Mouse (Mus musculus) CD4-positive, CD25-positive, alpha-beta regulatory T cell, adult 4 months (primary cell): ENCODE measurements around the gene Tcp10c. TPM values are rescaled to one million over a fixed set of nuclear protein-coding genes. Genes with fewer than 3 reads are reported as not detected.
"Not testable (repeated sequence)": the region's sequence is repeated elsewhere in the genome, so short reads cannot be mapped to it uniquely, and the experiment has no call there.

ENCODE experiments used
- ATAC-seq: one replicate; pipeline ENCODE4 v1.8.0; 2017
- polyA plus RNA-seq, 2 experiments: library from polyadenylated mRNA; unstranded; fragments of 100-300 nt; shearing (Covaris generic); gene quantifications; one replicate each; pipeline ENCODE4 v1.2.1; 2017

Tcp10c gene
- not detected for polyA plus RNA-seq

DNA sequence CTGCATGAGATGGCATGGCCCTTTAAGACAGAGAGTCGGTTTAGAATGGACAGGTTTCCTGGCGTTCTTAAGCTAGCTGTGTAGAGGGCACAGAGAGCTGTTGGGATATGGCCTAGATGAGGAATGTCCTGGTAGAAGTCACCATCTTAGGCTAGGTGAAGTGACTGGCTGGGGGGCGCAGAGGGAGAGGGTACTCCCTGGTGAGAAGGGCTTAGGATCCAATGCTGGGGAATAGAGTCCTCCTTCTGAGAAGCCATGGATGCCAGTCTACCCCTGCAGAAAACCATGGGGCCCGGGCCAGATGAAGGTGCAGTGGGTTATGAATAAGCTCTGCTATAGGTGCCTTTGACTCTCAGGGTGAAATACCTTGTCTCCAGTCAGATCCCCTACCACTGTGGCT, at the start of gene Tcp10c:
Gene Tcp10c (plus strand): TSS at position 52 of the 400 bp plus-strand sequence.
- ATAC-seq = not testable (repeated sequence)

DNA sequence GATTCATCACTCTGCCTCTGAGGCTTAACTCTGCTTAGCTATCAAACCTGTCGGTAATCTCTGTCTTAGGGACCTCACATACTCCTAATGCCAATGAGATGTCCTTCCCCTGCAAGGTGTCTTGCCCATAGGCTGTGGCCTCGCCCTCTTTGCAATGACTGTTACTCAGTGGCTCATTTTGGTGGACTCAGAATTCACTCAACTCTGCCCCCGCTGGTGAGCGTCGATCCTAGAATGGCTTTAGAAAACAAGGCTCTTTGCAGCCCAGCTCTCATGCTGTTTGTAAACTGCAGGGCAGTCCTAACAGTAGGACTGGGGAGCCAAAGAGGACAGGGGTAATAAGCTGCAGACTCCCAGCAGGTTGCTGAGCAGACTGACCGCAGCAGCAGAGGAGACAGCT, 46.5 kb upstream of the Tcp10c start:
- ATAC-seq = not testable (repeated sequence)

DNA sequence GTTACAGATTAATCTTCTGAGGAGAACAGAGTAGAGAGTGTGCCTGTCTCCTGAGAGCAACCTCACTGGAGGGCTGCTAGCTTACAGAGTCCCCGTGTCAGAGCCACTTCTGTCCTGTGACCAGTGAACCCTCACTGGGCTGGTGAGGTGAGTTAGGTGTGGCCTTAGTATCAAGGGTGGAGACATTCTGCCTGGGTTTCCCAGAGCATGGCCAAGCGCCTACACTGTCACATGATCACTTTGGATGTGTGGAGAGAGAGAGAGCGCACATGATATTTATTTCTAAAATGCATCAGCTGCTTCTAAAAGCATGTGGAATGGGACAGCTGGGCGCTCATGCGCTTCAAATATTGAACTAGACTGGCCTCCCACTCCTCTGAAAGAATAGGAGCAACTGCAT, 46.0 kb upstream of the Tcp10c start:
- not testable (repeated sequence) for ATAC-seq

DNA sequence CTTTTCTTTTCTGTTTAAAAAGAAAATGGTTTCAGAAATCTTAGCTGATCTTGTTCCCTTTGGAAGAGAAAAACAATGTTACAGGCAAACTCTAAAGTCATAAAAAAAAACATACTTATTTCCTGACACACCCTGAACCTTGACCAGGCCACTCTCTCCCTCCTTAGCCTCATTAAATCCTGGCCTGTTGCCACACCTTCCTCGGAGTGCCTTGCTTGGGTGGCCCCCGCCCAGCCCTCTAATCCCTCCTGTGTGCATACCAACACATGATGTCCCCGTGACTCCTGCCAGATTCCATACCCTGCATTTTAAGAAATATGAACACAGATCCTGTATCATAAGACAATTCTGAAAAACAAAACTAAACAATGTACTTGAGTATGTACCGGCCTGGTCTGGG, 45.6 kb upstream of the Tcp10c start:
- ATAC-seq = not testable (repeated sequence)

DNA sequence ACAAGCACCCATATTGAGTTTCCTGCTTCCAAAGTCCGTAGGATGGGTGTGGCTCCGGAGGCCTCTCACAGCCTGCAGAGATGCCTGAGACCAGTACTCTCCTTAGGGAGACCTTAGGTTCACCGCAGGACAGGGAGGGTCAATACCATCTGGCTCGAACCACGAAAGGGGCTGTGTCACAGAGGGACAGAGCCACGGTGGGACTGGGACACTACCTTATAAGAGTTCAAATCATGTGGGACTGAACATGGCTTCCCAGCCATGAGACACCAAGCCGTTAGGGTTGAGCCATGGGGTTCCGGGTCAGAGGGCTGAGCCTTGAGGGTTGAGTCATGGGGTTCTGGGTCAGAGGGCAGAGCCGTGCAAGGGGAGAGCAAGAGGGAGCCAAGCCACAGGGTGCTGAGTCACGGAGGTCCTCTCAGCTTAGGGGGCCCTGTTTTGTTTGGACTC, 45.2 kb upstream of the Tcp10c start:
- ATAC-seq = not testable (repeated sequence)

DNA sequence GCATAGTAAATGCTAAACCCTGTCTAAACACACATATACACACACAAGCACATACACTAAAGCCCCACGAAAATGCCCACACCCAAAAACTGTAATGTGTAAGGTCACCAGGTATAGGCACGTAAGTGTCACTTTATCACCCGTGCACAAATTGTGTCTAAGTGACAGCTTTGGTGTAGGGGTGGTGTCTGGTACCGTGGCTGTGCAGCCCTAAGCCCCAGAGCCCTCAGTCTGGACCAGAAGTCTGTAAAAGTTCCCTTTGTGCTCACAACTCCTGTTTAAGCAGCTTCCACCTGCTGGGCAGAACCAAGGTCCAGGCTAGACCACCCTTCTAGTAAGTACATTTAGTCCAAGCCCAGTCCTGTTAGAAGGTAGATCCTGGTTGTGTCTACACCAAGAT, 24.4 kb upstream of the Tcp10c start:
- not testable (repeated sequence) for ATAC-seq

DNA sequence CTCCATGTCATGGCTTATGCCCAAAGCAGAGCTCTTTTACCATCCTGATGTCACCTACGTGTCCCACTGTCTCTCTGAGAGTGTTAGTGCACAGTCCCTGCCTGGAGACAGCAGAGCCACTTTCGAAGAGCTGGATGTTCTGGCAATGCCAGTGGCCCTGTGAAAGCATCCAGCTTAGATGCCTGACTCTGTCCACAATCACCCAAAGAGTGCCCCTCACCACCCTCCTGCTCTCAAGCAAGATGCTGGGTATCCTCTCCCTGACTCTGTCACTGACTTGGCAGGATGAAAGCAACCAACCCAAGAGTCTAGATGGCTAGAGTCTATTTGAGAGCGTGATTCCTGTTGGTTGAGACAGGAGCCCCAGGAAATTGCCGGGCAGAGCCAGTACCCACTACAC, 23.2 kb upstream of the Tcp10c start:
- ATAC-seq = not testable (repeated sequence)

DNA sequence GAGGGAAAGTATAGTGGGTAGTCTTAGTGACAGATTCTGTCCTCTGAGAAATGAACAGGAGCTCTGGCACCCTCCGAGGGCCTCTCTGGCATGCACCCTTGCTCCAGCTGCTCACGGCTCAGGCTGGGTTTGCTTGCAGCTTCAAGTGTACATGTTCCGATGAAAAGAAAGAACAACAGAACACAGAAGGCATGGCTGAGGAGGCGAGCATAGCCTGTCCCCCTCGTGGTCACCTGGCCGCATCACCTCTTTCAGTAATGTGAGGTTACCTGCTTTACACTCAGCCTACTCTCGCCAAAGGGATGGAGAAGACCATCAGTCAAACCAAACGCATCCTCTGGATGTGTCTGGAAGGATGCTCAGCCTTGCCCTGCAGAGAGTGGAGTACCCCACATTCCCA, 21.9 kb upstream of the Tcp10c start:
- ATAC-seq = not testable (repeated sequence)

DNA sequence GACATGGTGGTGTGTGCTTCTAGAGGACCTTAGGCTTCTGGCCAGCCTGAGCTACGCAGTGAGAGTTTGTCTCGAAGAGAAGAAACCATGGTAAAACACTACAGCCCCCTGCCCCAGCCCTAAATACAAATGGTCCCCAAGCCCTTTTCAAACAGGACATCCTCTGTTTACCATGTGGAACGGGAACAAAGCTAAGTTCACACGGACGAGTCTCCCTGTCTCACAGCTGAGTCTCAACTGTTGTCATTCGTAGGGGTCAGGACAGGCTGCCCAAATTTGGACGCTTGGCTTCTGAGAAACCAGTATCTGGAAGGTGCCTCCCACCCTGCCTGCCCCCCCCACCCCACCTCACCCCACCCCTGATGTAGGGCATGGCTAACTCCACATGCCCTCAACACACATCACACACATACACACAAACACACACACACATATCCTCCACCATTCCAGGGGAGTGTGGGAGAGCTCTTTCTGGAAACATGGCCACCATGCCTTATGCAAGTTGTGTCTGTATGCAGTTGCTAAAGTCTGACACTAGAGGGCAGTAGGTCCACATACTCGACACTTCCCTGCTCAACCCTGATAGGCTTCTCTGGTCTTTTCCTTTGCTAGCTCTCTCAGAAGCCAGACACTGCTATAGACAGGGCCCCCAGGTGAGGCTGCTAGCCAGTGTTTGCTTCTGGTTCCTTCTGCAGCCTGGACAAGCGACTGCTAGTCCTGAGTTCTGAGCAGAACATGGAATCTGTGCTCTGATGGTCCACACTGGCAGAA, 17.2 kb upstream of the Tcp10c start:
- not testable (repeated sequence) for ATAC-seq

DNA sequence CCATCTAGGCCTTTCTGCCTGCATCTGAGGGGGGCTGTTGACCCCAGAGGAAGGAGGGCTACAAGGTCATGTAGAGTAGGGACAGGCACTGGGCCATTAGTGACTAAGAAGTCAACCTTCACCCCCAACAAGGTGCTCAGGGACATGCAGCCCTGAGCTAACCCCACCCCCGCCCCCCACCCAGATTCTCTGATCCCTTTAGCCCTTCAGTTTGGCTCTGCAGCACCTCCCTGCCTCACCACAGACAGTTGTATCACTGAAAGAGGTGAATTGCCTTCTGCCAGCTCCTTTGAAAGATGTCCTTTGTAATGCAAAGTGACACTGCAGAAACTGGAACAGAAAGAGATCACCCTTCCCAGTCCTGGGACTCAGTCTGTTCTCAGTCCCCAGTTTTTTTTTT, 16.4 kb upstream of the Tcp10c start:
- not testable (repeated sequence) for ATAC-seq

DNA sequence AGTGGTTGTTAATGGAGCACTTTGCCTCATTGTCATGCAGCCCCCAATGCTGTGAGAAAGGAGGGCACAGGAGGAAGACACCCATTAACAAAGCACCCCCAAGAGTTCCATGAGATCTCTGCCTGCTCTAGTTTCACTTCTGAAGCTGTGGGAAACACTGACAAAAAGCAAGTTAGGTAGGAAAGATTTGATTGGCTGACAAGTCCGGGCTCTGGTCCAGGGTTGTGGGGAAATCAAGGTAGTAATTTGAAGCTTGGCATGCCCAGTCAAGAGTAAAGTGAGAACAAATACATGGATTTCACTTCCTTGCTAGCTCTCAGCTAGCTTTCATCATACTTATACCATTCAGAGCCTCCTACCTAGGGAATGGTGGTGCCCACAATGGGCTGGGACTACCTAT, 14.3 kb upstream of the Tcp10c start:
- ATAC-seq = not testable (repeated sequence)

DNA sequence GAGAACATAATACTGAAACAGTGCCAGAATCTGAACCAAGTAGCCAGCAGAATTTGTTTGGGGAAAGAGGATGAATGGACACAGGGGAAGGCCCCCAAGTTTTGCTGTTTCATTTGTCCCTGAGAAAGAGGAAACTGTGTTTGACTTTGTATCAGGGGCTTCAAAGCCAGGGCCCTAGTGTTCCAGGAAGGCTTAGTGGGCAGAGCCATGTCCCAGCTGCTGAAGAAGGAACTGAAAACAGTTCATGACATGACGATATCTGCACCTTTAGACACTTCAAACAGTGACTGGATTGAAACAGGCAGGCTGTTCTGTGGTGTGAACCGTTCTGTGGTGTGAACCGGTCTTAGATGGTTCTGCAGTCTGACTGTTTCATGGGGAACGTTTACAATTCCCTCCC, 8.4 kb upstream of the Tcp10c start:
- not testable (repeated sequence) for ATAC-seq

DNA sequence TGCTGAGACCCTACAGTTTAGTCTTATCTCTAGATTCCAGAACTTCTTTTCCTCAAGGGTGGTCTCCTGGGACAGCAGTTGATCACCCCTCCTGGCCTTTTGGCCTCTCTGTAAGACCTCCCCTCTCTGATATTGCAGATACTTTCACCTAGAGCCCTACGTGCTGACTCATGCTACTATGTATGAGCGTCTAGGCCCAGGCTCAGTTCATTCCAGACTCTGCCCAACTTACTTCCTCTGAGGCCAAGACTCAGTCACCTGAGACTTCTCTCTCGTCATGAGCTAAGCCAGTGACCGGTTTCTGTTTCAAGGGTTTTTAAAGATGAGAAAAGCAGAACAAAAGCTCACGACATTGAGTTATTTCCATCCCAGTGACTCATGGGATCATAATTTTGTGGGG, 4.8 kb upstream of the Tcp10c start:
- ATAC-seq = not testable (repeated sequence)

DNA sequence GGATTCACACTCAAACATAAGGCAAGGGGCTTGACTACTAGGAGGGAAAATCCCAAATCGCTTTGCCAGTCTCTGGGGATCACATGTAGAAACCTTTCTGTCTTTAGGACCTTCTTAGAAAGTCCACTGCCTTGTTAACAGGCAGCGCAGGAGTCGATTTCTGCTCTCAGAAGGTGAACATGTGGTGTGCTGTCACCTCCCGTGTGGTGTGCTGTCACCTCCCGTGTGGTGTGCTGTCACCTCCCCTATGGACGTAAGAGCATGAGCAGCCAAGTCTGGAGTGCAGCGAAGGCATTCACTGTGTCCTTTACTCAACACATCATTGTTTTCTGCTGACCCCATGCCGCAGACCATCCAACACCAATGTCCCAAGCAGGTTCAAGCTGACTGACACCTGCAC, 1.1 kb upstream of the Tcp10c start:
- ATAC-seq = not testable (repeated sequence)

DNA sequence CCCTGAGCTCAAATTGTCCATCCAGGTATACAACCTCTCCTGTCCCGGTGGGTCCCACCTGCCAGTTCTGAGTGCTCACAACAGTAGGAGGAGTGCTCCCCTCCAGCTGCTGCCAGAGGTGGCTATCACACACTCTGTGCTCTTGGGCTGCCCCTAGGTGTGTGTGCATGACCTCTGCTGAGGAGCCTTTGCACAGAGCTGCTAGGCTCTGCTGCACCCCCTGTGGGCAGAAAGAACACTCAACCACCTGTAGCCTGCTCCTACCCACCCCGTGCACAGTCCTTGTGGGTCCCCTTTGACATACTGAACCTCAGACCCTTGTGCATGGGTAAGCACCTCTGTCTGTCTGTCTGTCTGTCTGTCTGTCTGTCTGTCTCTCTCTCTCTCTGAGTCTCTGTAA, 8.1 kb downstream of the Tcp10c start:
- not testable (repeated sequence) for ATAC-seq

DNA sequence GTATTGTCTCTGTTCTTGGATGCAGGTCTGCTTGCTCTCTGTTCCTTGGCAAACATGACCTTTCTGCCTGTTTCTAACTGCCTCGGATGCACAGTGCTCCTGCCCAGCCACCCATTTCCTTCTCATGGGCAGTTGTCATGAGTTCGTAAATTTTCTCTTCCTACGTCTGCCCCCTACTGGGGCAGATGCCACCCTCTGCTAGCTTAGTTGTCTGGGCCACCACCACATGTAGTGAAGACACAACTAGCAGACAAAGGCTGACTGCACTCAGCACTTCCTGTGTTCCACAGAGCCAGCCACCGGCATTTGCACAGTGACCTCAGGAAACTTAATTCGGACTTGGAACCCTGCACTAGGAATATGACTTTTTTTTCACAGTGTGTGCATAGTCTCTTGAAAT, 9.4 kb downstream of the Tcp10c start:
- not testable (repeated sequence) for ATAC-seq

DNA sequence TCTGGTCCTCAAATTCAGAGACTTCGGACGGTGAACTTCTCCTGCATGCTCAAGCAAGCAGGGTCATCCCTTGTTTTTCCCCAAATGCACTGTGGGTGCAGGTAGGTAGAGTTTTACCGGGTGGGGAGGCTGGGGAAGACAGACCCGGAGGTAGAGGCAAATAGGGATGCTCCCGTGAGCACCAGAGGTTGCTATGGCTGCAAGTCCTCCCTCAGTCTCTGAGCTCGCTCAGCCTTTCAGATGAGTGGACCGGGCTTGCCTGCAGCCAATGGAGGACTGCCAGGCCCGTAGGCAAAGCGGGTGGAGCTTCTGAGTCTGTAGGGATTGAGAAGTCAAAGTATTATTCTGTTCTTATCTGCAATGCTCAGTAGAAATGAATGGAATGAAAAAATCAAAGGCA, 9.8 kb downstream of the Tcp10c start:
- ATAC-seq = not testable (repeated sequence)

DNA sequence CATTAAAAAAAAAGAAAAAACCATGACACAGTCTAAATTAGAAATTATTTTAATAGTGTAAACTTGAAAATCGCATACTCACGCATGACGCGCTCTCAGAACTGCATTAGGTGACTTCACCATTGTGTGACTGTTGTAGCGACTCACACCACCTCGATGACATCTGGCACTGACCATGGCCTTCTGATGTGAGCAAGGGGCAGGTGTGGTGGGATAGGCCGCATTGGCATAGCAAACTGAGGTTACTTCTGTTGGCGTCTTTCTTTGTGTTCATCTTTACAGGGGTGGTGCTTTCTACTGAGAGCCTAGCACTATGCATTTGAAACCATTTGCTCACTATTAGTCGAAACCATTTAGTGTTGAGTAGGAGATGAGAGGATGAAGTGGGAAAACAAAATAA, 12.8 kb downstream of the Tcp10c start:
- ATAC-seq = not testable (repeated sequence)

DNA sequence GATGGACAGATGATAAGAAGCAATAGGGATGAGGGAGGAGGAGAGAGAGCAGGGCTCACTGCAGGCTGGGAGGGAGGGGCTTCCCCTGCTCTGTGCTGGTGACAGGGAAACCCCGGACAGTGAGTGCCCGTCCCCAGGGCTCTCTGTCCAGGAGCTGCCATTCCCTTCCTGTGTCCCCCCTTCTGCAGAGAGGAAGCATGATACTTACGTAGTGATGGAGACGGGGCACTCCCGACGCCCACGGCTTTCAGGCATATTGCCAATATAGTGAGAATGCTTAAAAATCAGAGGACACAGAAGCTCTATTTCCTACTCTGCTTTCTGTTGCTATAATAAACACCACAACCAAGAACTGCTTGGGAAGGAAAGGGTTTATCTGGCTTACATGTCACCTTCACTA, 14.3 kb downstream of the Tcp10c start:
- not testable (repeated sequence) for ATAC-seq

DNA sequence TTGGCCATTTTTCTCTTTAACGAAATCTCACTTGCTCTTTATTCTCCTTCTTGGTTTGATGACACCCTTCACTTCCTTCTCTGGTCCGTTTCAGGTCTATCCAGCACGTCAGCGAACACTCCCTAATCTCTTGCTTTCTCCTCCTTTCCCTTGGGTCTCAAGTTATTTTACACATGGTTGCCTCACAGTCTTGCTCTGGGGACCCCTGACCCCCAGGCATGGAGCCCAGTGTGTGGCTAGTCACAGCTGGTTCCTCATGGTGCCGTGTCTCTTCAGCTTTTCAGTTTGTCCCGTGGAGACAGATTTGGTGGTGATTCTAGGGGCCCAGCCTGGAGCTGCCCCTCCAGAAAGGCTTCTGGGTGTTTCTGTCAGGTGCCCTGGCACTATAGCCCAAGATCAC, 16.4 kb downstream of the Tcp10c start:
- ATAC-seq = not testable (repeated sequence)

DNA sequence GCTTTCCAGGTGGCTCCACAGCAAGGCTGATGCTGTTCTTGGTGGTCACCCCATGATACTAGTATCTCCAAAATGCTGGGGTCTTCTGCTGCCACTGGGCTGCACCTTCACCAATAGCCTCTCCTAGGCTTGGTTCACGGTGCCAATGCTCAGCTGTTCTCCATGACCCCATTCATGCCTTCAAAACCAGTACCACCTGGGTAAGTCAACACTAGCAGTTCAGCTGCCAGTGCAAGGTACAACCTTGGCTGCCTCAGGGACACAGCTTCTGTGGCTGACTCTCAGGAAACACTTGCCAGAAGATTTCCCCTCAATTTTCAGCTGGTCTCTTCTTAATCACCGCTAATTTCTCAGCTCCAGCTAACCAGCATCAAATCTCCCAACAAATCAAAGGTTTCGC, 24.0 kb downstream of the Tcp10c start:
- ATAC-seq = not testable (repeated sequence)

DNA sequence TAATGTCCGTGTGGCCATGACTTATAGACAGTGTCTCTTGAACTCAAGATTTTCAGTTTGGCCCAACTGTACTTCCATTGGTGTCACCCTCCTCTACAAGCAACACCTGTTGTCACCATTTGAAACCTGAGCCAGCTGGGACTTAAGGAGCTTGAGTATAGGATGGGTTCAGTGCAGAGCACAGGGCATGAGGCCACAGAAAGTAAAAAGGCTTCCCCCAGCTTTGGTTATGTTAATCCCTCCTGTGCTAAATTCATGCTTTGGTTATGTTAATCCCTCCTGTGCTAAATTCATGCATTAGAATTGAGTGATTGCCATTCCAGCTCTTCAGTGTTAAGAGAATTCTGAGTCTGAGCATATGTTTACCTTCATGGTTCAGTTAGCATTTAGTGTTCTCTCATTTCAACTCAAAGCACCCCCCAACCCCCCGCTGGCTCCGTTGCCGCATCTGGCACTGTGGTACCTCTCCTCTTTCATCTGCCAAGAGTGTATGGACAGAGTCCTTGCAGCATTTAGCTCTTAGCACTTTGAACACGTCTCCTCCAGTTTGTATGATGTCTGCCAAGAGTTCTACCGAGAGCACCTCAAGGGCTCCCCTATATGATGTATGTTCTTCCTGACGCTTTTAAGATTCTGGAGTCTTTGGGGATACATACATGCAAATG, 25.7 kb downstream of the Tcp10c start:
- ATAC-seq = not testable (repeated sequence)

DNA sequence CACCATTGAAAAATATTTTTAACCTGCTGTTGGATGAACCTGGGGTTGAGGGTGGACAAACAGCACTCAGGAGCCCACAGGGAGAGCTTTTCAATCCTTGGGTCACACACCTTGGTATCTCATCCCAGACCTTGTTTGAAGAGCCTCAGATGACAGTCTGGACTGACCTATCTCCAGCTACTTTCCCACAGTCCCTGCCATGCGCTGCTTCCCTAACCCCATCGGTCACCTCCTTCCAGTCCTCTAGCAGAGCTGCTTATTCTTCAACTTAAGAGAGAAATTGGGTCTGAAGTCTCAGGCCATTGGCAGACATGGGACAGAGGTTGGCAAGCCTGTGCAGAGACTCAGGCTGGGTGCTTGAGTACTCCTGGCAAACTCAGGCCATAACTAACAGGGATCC, 26.9 kb downstream of the Tcp10c start:
- not testable (repeated sequence) for ATAC-seq

DNA sequence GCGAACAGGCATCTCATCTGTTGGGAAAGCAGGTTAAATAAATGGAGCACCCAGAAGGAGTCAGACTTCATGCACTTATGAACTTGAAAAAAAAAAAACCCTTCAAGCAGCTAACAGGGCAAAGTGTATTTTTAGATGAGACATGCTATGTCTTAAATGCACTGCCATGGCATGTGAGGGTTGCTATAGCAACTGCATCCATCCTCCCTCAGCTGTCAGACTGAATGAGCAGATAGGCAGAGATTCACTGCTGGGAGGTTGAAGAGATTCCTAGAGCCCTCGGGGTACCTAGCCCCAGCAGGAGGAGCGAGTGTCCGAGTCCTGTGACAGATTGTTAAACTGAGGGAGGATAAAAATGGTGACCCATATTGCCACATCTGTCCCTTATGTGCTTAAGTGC, 36.6 kb downstream of the Tcp10c start:
- not testable (repeated sequence) for ATAC-seq
